Mouse (Mus musculus) olfactory bulb, adult 2 months (tissue): ENCODE measurements around the gene Gps2. TPM values are rescaled to one million over a fixed set of nuclear protein-coding genes. Genes with fewer than 3 reads are reported as not detected.

Experiments used
- H3K27ac ChIP-seq: fragments of 200-500 bp; 2 replicates; pipeline ENCODE4 v1.5.1; 2012; ENCODE audit warnings: low read depth, low read length; ENCODE audit not compliant: insufficient read depth
- H3K4me1 ChIP-seq: fragments of 200-500 bp; 2 replicates; pipeline ENCODE4 v1.6.1; 2012; ENCODE audit warnings: low read length; ENCODE audit not compliant: control insufficient read depth, insufficient read depth
- H3K4me3 ChIP-seq: fragments of 200-500 bp; 2 replicates; pipeline ENCODE4 v1.5.1; 2012; ENCODE audit warnings: mild to moderate bottlenecking, low read depth, low read length, moderate library complexity; ENCODE audit not compliant: insufficient read depth
- CTCF ChIP-seq: fragments of 200-500 bp; IDR thresholded peaks from 2 replicates; pipeline ENCODE4 v1.5.1; 2012; ENCODE audit warnings: low read depth, mild to moderate bottlenecking, low read length, moderate library complexity; ENCODE audit not compliant: insufficient read depth
- POLR2A ChIP-seq: fragments of 200-500 bp; IDR thresholded peaks from 2 replicates; pipeline ENCODE4 v1.6.1; 2012; ENCODE audit warnings: mild to moderate bottlenecking, low read depth, low read length, moderate library complexity; ENCODE audit not compliant: insufficient read depth
- WGBS: fragments of 180-500 bp; shearing (Covaris S2); methylation state at CpG from one replicate; pipeline ENCODE4 v1.1.7; 2018; 5-methylcytosine and 5-hydroxymethylcytosine counted together
- polyA plus RNA-seq: library from polyadenylated mRNA; stranded (reverse); fragments of >200 nt; gene quantifications from 2 replicates; pipeline ENCODE4 v1.2.4, GENCODE M21; 2012; ENCODE audit warnings: low replicate concordance; ENCODE audit not compliant: missing spikeins, insufficient read depth, insufficient read length

Gene Gps2
- polyA plus RNA-seq, 1 experiment: not detected

GRCm38 (mm10) chr11:69937385-69937784, 23.7 kb downstream of the Gps2 start:
- 41% methylated on average over 4 of the region's 4 CpGs for WGBS
- Histone ChIP-seq H3K4me3 (no peak overlapping the region), H3K27ac (no peak overlapping the region), H3K4me1 (peaks cover 17% of the 10 kb centered on the region)
- no peak for TF ChIP-seq POLR2A
- TF ChIP-seq CTCF: no peak

GRCm38 (mm10) chr11:69937834-69938233, 24.1 kb downstream of the Gps2 start:
- Histone ChIP-seq H3K4me3 (no peak overlapping the region), H3K27ac (no peak overlapping the region), H3K4me1 (peaks cover 17% of the 10 kb centered on the region)
- TF ChIP-seq POLR2A: no peak
- no peak for TF ChIP-seq CTCF
- 77% methylated on average over 5 of the region's 5 CpGs for WGBS

GRCm38 (mm10) chr11:69938401-69938979, 24.8 kb downstream of the Gps2 start:
- Histone ChIP-seq H3K27ac (no peak overlapping the region), H3K4me3 (no peak overlapping the region), H3K4me1 (peaks cover 17% of the 10 kb centered on the region)
- WGBS: 49% methylated on average over 9 of the region's 9 CpGs
- TF ChIP-seq POLR2A (no peak), CTCF (no peak)

GRCm38 (mm10) chr11:69939181-69939580, 25.5 kb downstream of the Gps2 start:
- TF ChIP-seq CTCF: no peak
- no peak for TF ChIP-seq POLR2A
- 76% methylated on average over 5 of the region's 5 CpGs for WGBS
- H3K4me3 ChIP-seq: no peak overlapping the region

GRCm38 (mm10) chr11:69939731-69940130, 26.0 kb downstream of the Gps2 start:
- Histone ChIP-seq H3K27ac (no peak overlapping the region), H3K4me1 (peaks cover 15% of the 10 kb centered on the region), H3K4me3 (no peak overlapping the region)
- 95% methylated on average over 17 of the region's 17 CpGs for WGBS
- TF ChIP-seq CTCF (no peak), POLR2A (no peak)

More at GRCm38 (mm10) chr11:69939181-69939580, 25.5 kb downstream of the Gps2 start:
- H3K4me1 ChIP-seq: peaks cover 17% of the 10 kb centered on the region
- no peak overlapping the region for H3K27ac ChIP-seq

- Histone ChIP-seq H3K4me1 (peaks cover 6% of the 10 kb centered on the region), H3K4me3 (no peak overlapping the region), H3K27ac (no peak overlapping the region)
- WGBS: 80% methylated on average over 4 of the region's 4 CpGs
- TF ChIP-seq POLR2A (no peak), CTCF (no peak)
Measured at GRCm38 (mm10) chr11:69940962-69941361, 27.3 kb downstream of the Gps2 start.

- no peak for TF ChIP-seq CTCF
- no peak for TF ChIP-seq POLR2A
- H3K27ac ChIP-seq: no peak overlapping the region
- 92% methylated on average over 13 of the region's 13 CpGs for whole genome bisulfite sequencing
- H3K4me3 ChIP-seq: no peak overlapping the region
- H3K4me1 ChIP-seq: peaks cover 11% of the 10 kb centered on the region
Measured at GRCm38 (mm10) chr11:69945216-69945615, 31.5 kb downstream of the Gps2 start.

GRCm38 (mm10) chr11:69945997-69946891, 32.6 kb downstream of the Gps2 start:
- 90% methylated on average over 18 of the region's 18 CpGs for WGBS
- Histone ChIP-seq H3K4me1 (peaks cover 11% of the 10 kb centered on the region), H3K27ac (no peak overlapping the region), H3K4me3 (no peak overlapping the region)
- TF ChIP-seq CTCF: no peak
- no peak for TF ChIP-seq POLR2A

- Histone ChIP-seq H3K4me1 (peaks cover 11% of the 10 kb centered on the region), H3K4me3 (peak overlapping the region; percentile 20; the same call in 1 of the 2 replicates), H3K27ac (no peak overlapping the region)
- WGBS: 9% methylated on average over 29 of the region's 29 CpGs
- no peak for TF ChIP-seq POLR2A
- TF ChIP-seq CTCF: no peak
Measured at GRCm38 (mm10) chr11:69947337-69948065, 33.8 kb downstream of the Gps2 start.
